Mouse (Mus musculus): ENCODE results near the gene Arhgap15.

DNA sequence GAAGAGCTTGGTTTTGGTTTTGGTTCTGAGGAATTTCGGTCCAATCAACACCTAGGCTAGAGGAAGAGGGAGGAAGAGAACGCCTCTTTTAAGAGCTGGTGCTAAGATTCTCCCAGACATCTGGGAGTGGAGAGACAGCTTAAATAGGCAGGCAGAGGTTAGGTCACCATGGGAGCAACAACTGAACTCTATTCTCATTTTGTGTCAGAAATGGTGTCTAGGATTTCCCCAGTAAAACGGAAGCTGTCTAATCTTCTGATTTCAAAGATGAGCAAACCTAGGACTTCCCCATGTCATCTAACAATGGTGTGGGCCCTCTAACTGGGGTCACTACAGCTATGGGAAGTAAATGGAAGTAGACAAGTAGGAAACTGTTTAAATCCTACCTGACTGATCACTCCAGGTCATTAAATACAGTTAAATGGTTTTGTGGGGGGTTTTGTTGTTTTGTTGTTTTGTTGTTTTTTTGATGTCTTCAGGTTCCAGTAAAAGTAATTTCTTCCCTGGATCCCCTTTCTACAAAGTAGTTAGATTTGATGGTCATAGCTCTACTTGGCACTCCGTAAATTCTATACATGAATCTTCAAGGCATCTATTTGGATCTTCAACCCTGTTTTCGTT lies 596.8 kb downstream of the Arhgap15 start:
- TF ChIP-seq CTCF (IDR thresholded peaks at IDR 0.05; ENCODE audit: borderline replicate concordance, insufficient read depth, low read length) (no peak), POLR2A (IDR thresholded peaks at IDR 0.05; ENCODE audit: low read depth, low read length) (no peak)

Data from embryonic fibroblast, embryonic 13.5 days (primary cell).